Mouse (Mus musculus): ENCODE data around the gene Stx16. TPM values are rescaled to one million over a fixed set of nuclear protein-coding genes. Genes with fewer than 3 reads are reported as not detected.

Stx16 gene
- polyA plus RNA-seq, 1 experiment, result 57.3 TPM

DNA sequence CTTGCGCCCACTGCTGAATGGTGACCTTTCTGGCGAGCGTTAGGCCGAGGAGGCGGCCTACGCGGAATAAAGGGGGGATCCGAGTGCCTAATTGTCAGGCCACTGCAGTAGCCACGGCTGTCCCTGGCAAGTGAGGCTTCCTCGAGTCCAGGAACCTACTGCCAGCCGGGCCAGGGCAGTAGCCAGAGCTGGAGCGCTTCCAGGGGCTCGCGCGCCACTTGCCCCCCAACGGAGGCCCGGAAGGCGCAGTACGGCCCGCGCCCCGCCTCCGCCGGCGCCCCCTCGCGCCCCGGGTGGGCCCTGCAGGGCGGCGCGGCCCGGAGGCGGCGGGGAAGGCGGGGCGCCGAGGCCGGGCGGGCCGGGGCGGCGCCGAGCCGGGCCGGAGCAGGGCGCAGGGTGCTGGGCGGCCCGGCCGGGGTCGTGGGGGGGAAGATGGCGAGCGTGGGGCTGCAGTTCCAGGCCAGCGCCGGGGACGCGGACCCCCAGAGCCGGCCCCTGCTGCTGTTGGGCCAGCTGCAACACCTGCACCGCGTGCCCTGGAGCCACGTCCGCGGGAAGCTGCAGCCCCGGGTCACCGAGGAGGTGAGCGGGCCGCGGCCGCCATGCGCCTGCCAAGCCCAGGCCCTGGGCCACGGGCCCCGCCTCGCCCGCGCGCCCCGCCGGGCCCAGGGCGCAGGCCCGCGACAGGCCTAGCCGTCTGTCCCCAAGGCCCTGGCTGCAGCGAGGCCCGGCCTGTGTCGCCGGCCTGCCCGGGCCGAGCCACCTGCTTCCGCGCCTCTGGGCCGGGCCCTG lies 34.1 kb downstream of the Stx16 start, which contains the start of gene Npepl1:
TSS of gene Npepl1 (plus strand) at position 359 of the 792 bp plus-strand sequence.
- TF ChIP-seq POLR2A (IDR thresholded peaks at IDR 0.05; ENCODE audit: insufficient read depth, low read length) (no peak), EP300 (IDR thresholded peaks at IDR 0.05; ENCODE audit: insufficient read depth, low read depth, low read length) (no peak), CTCF (IDR thresholded peaks at IDR 0.05; ENCODE audit: low read depth, low read length) (no peak)
- H3K36me3 ChIP-seq (ENCODE audit: control insufficient read depth, insufficient read depth, low read length, poor library complexity, severe bottlenecking), result no peaks in the 10 kb centered on the region; the same call in 1 of the 2 replicates
- peak within 1 kb of the TSS; percentile 51 for H3K4me3 ChIP-seq (ENCODE audit: low read depth, low read length)
- no peaks in the 10 kb centered on the region for H3K27me3 ChIP-seq (ENCODE audit: control insufficient read depth, insufficient read depth, low read length, poor library complexity, severe bottlenecking)
- no peaks in the 10 kb centered on the region for H3K9me3 ChIP-seq (replicated peaks; ENCODE audit: control insufficient read depth, insufficient read depth, low read length, poor library complexity, severe bottlenecking)
- no peak within 1 kb of the TSS for H3K27ac ChIP-seq (ENCODE audit: insufficient read depth, low read length)
- H3K9ac ChIP-seq (ENCODE audit: low read depth, poor library complexity, severe bottlenecking), result peak within 1 kb of the TSS; percentile 90
- no peaks in the 10 kb centered on the region for H3K4me1 ChIP-seq (ENCODE audit: control insufficient read depth, insufficient read depth, low read length)

GRCm38 (mm10) chr2:174110783-174111549 lies 34.9 kb downstream of the Stx16 start:
- no peaks in the 10 kb centered on the region for H3K9me3 ChIP-seq (replicated peaks; ENCODE audit: control insufficient read depth, insufficient read depth, low read length, poor library complexity, severe bottlenecking)
- no peaks in the 10 kb centered on the region for H3K27me3 ChIP-seq (ENCODE audit: control insufficient read depth, insufficient read depth, low read length, poor library complexity, severe bottlenecking)
- TF ChIP-seq CTCF (IDR thresholded peaks at IDR 0.05; ENCODE audit: low read depth, low read length) (no peak), POLR2A (IDR thresholded peaks at IDR 0.05; ENCODE audit: insufficient read depth, low read length) (no peak), EP300 (IDR thresholded peaks at IDR 0.05; ENCODE audit: insufficient read depth, low read depth, low read length) (no peak)
- H3K36me3 ChIP-seq (ENCODE audit: control insufficient read depth, insufficient read depth, low read length, poor library complexity, severe bottlenecking), result no peaks in the 10 kb centered on the region; the same call in 1 of the 2 replicates
- H3K9ac ChIP-seq (ENCODE audit: low read depth, poor library complexity, severe bottlenecking), result peak overlapping the region; percentile 90
- peak overlapping the region; percentile 51 for H3K4me3 ChIP-seq (ENCODE audit: low read depth, low read length)
- H3K4me1 ChIP-seq (ENCODE audit: control insufficient read depth, insufficient read depth, low read length), result no peaks in the 10 kb centered on the region
- H3K27ac ChIP-seq (ENCODE audit: insufficient read depth, low read length), result no peak overlapping the region

DNA sequence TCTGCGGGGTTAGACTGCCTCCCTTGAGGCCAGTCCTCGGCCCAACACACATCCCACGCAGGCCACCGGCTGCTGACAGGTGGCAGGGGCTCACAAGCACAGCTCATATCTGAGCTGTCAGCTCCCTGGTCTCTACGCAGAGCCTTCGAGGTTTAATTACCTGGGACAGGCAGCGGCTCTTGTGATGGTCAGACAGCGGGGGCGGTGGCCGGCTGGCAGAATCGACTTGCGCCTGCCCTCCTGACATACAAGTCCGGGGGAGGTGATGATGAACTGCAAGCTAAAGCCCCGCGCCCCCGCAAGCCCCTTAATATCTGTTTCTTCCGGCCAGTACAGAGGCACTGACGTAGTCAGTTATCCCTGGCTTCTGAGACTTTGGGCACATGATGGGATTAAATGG lies 36.8 kb downstream of the Stx16 start:
- Histone ChIP-seq H3K27ac (ENCODE audit: insufficient read depth, low read length) (no peak overlapping the region), H3K9me3 (replicated peaks; ENCODE audit: control insufficient read depth, insufficient read depth, low read length, poor library complexity, severe bottlenecking) (no peaks in the 10 kb centered on the region), H3K9ac (ENCODE audit: low read depth, poor library complexity, severe bottlenecking) (no peak overlapping the region), H3K4me1 (ENCODE audit: control insufficient read depth, insufficient read depth, low read length) (no peaks in the 10 kb centered on the region), H3K36me3 (ENCODE audit: control insufficient read depth, insufficient read depth, low read length, poor library complexity, severe bottlenecking) (no peaks in the 10 kb centered on the region; the same call in 1 of the 2 replicates), H3K27me3 (ENCODE audit: control insufficient read depth, insufficient read depth, low read length, poor library complexity, severe bottlenecking) (no peaks in the 10 kb centered on the region), H3K4me3 (ENCODE audit: low read depth, low read length) (no peak overlapping the region)
- TF ChIP-seq CTCF (IDR thresholded peaks at IDR 0.05; ENCODE audit: low read depth, low read length), result no peak
- TF ChIP-seq EP300 (IDR thresholded peaks at IDR 0.05; ENCODE audit: insufficient read depth, low read depth, low read length), result no peak
- no peak for TF ChIP-seq POLR2A (IDR thresholded peaks at IDR 0.05; ENCODE audit: insufficient read depth, low read length)

- TF ChIP-seq CTCF (IDR thresholded peaks at IDR 0.05; ENCODE audit: low read depth, low read length) (no peak), EP300 (IDR thresholded peaks at IDR 0.05; ENCODE audit: insufficient read depth, low read depth, low read length) (no peak), POLR2A (IDR thresholded peaks at IDR 0.05; ENCODE audit: insufficient read depth, low read length) (no peak)
- Histone ChIP-seq H3K4me3 (ENCODE audit: low read depth, low read length) (no peak overlapping the region), H3K27me3 (ENCODE audit: control insufficient read depth, insufficient read depth, low read length, poor library complexity, severe bottlenecking) (no peaks in the 10 kb centered on the region), H3K4me1 (ENCODE audit: control insufficient read depth, insufficient read depth, low read length) (no peaks in the 10 kb centered on the region), H3K9me3 (replicated peaks; ENCODE audit: control insufficient read depth, insufficient read depth, low read length, poor library complexity, severe bottlenecking) (no peaks in the 10 kb centered on the region), H3K36me3 (ENCODE audit: control insufficient read depth, insufficient read depth, low read length, poor library complexity, severe bottlenecking) (no peaks in the 10 kb centered on the region; the same call in 1 of the 2 replicates), H3K27ac (ENCODE audit: insufficient read depth, low read length) (no peak overlapping the region), H3K9ac (ENCODE audit: low read depth, poor library complexity, severe bottlenecking) (no peak overlapping the region)
Observed at GRCm38 (mm10) chr2:174114148-174114864, 38.2 kb downstream of the Stx16 start.

- no peaks in the 10 kb centered on the region for H3K27me3 ChIP-seq (ENCODE audit: control insufficient read depth, insufficient read depth, low read length, poor library complexity, severe bottlenecking)
- no peak overlapping the region for H3K27ac ChIP-seq (ENCODE audit: insufficient read depth, low read length)
- H3K4me1 ChIP-seq (ENCODE audit: control insufficient read depth, insufficient read depth, low read length), result no peaks in the 10 kb centered on the region
- TF ChIP-seq POLR2A (IDR thresholded peaks at IDR 0.05; ENCODE audit: insufficient read depth, low read length) (no peak), EP300 (IDR thresholded peaks at IDR 0.05; ENCODE audit: insufficient read depth, low read depth, low read length) (0 out of 2 replicates have a peak, but pooled peaks have one; percentile 36)
- no peak overlapping the region for H3K9ac ChIP-seq (ENCODE audit: low read depth, poor library complexity, severe bottlenecking)
- no peaks in the 10 kb centered on the region; the same call in 1 of the 2 replicates for H3K36me3 ChIP-seq (ENCODE audit: control insufficient read depth, insufficient read depth, low read length, poor library complexity, severe bottlenecking)
- no peaks in the 10 kb centered on the region for H3K9me3 ChIP-seq (replicated peaks; ENCODE audit: control insufficient read depth, insufficient read depth, low read length, poor library complexity, severe bottlenecking)
- H3K4me3 ChIP-seq (ENCODE audit: low read depth, low read length), result 0 out of 2 replicates have a peak overlapping the region, but pooled peaks have one; percentile 1
Observed at GRCm38 (mm10) chr2:174116929-174117328, 40.8 kb downstream of the Stx16 start.
